Mouse (Mus musculus) kidney, adult 2 months (tissue): ENCODE measurements around the gene Slc22a4. TPM values are rescaled to one million over a fixed set of nuclear protein-coding genes. Genes with fewer than 3 reads are reported as not detected.
"Not testable (repeated sequence)": the region's sequence is repeated elsewhere in the genome, so short reads cannot be mapped to it uniquely, and the experiment has no call there.

ENCODE experiments used
- DNase-seq: peaks from one replicate; pipeline ENCODE4 v3.0.0; 2021
- H3K27ac ChIP-seq: fragments of 200-500 bp; 2 replicates; pipeline ENCODE4 v1.5.1; 2012; ENCODE audit warnings: low read depth, low read length, control low read depth, inconsistent platforms; ENCODE audit not compliant: insufficient read depth
- H3K27me3 ChIP-seq: fragments of 200-500 bp; replicated peaks from 2 replicates; pipeline ENCODE4 v1.6.1; 2012; ENCODE audit warnings: mild to moderate bottlenecking, moderate library complexity, low read length, inconsistent platforms; ENCODE audit not compliant: control insufficient read depth, insufficient read depth
- H3K36me3 ChIP-seq: fragments of 200-500 bp; 2 replicates; pipeline ENCODE4 v1.6.1; 2012; ENCODE audit warnings: mild to moderate bottlenecking, moderate library complexity, low read length, inconsistent platforms; ENCODE audit not compliant: control insufficient read depth, insufficient read depth
- H3K4me1 ChIP-seq: fragments of 200-500 bp; 2 replicates; pipeline ENCODE4 v1.6.1; 2011; ENCODE audit warnings: low read length; ENCODE audit not compliant: control insufficient read depth, insufficient read depth
- H3K4me3 ChIP-seq: fragments of 200-500 bp; 2 replicates; pipeline ENCODE4 v1.5.1; 2011; ENCODE audit warnings: mild to moderate bottlenecking, low read depth, low read length, control low read depth; ENCODE audit not compliant: insufficient read depth
- CTCF ChIP-seq: fragments of 200-500 bp; conservative IDR thresholded peaks from 2 replicates; pipeline ENCODE4 v1.5.1; 2011; ENCODE audit warnings: low read depth, mild to moderate bottlenecking, control low read depth, low read length, moderate library complexity, mixed read lengths; ENCODE audit not compliant: insufficient read depth, insufficient read length
- POLR2A ChIP-seq: fragments of 200-500 bp; IDR thresholded peaks from one replicate; pipeline ENCODE4 v1.6.1; 2011; ENCODE audit warnings: low read depth, low read length, control low read depth
- WGBS: fragments of 180-500 bp; shearing (Covaris S2); methylation state at CpG from one replicate; pipeline ENCODE4 v1.1.7; 2018; 5-methylcytosine and 5-hydroxymethylcytosine counted together
- polyA plus RNA-seq: library from polyadenylated mRNA; depleted of rRNA; stranded (reverse); fragments of >200 nt; gene quantifications from 2 replicates; pipeline ENCODE4 v1.2.3, GENCODE M21; 2012; rRNA removed

Gene Slc22a4
- polyA plus RNA-seq, 1 experiment = 46.7 TPM

DNA sequence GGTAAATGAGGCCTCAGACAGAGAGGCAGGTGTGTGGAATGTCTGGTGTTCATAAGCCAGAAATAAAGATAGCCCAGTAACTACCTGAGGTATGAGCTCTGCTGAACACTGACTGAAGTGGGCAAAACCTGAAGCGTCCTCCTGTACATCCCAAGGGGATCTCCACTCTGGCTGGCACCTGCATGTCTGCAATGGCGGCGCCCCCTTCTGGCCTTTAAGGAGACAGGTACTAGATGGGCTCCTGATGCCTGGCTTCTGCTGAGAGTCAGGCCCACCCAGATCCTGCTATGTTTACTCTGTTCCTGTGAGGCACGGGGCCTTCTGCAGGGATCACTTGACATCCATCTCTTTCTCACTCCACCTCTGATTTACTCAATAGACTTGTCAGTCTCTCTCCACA lies 69.7 kb downstream of the Slc22a4 start:
- DNase-seq = peak; percentile 35
- not testable (repeated sequence) for H3K36me3 ChIP-seq, H3K27me3 ChIP-seq, H3K4me3 ChIP-seq, H3K4me1 ChIP-seq, H3K27ac ChIP-seq
- peak; percentile 38 for TF ChIP-seq CTCF
- 72% methylated on average over 4 of the region's 4 CpGs for WGBS

DNA sequence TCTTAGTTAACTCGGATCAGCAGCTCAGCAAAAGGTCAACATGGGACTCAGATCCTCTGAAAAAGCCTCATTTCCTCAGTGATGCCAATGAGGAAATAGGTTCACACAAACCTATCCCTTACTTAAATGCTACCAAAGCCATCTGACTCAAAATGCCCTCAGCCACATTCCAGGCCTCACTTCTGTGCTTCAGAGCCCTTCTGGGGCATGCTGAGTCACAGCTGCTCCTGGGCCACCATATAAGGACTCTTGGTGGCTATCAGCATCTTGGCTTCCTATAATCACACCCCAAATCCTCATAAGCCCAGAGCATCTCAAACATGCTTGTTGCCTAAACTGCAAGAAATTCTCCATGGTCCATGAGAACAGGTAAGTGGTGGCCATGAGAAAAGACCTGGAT lies 71.3 kb downstream of the Slc22a4 start:
- no peaks in the 10 kb centered on the region for H3K27me3 ChIP-seq
- WGBS = 81% methylated on average over 1 of the region's 1 CpGs
- no peak for TF ChIP-seq CTCF
- TF ChIP-seq POLR2A = no peak
- no peaks in the 10 kb centered on the region; the same call in 1 of the 2 replicates for H3K36me3 ChIP-seq
- no peak for DNase-seq
- H3K4me3 ChIP-seq = no peak overlapping the region
- no peak overlapping the region for H3K27ac ChIP-seq
- no peaks in the 10 kb centered on the region for H3K4me1 ChIP-seq

DNA sequence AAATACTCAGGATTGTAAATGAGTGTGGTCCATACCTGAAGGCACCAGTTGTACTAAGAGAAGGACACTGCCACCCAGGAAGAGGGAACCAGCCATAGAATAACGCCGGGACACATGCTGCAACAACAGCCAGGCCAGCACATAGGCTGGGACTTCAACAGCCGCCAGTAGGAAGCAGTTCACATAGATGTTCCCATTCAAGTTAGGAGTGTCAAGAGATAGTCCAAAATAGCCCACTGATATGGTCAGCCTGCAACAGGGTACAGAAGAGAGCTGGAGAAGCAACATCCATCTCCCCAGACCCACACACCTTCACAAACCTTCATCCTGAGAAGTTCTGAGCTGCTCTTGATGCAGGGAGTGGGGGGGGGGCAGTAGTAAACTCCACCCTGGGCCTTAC lies 73.2 kb downstream of the Slc22a4 start:
- TF ChIP-seq CTCF = no peak
- TF ChIP-seq POLR2A = no peak
- DNase-seq = no peak
- H3K27ac ChIP-seq = no peak overlapping the region
- H3K4me1 ChIP-seq = no peaks in the 10 kb centered on the region
- no peak overlapping the region for H3K4me3 ChIP-seq
- H3K36me3 ChIP-seq = no peaks in the 10 kb centered on the region; the same call in 1 of the 2 replicates
- 93% methylated on average over 3 of the region's 3 CpGs for WGBS
- no peaks in the 10 kb centered on the region for H3K27me3 ChIP-seq

DNA sequence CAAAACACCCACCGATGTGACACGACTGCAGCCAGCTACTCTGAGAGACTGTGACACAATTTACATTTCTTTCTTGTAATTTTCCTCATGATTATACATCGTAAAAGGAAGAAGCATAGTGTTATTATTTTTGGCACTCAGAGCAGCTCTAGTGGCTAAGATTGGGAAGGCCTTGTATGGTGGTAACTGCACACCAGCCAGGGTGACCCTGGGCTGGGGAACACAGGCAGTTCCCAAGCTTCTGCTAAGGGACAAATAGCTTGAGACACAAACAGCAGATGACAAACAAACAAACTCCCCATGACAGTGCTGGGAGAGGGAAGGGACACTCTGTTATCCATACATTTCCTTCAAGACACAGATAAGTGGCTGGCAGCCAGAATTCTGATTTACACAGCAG lies 77.8 kb downstream of the Slc22a4 start:
- not testable (repeated sequence) for H3K36me3 ChIP-seq, H3K4me1 ChIP-seq, H3K27me3 ChIP-seq, DNase-seq, H3K27ac ChIP-seq, H3K4me3 ChIP-seq
- WGBS = 88% methylated on average over 2 of the region's 3 CpGs

Other genes starting within 250 kb of the Slc22a4 start
- 5.4 and 5.8 TPM in 2 replicates for gene Gm12216, start 168.8 kb downstream of the Slc22a4 start, polyA plus RNA-seq
- 188 and 195 TPM in 2 replicates for gene Slc22a5, start 136.4 kb downstream of the Slc22a4 start, polyA plus RNA-seq
- gene Slc22a21, start 47.8 kb downstream of the Slc22a4 start, polyA plus RNA-seq = 2.4 and 3.7 TPM in 2 replicates
- gene Pdlim4, start 40.9 kb upstream of the Slc22a4 start, polyA plus RNA-seq = 13.0 and 15.2 TPM in 2 replicates
- 17.9 and 23.4 TPM in 2 replicates for gene P4ha2, start 72.0 kb upstream of the Slc22a4 start, polyA plus RNA-seq
- gene Csf2, start 221.6 kb upstream of the Slc22a4 start, polyA plus RNA-seq = not detected in 2 replicates
- gene Il3, start 239.2 kb upstream of the Slc22a4 start, polyA plus RNA-seq = not detected in 2 replicates